Mouse (Mus musculus): ENCODE measurements at regions not wholly inside any gene's neighbourhood (a gene's known extent, or its start where the extent isn't known, plus 50 kb on each side); places are given as distances from the start of the nearest gene placed in this dataset.

- no peaks in the 10 kb centered on the region for H3K9me3 ChIP-seq
- no peak overlapping the region for H3K4me2 ChIP-seq
- no peak for ATAC-seq (replicated peaks)
- no peaks in the 10 kb centered on the region for H3K27me3 ChIP-seq (replicated peaks)
- H3K36me3 ChIP-seq (replicated peaks) = no peaks in the 10 kb centered on the region
- no peak overlapping the region for H3K4me3 ChIP-seq
- H3K27ac ChIP-seq = no peak overlapping the region
- H3K4me1 ChIP-seq = no peaks in the 10 kb centered on the region
- 76% methylated on average over 1 of the region's 1 CpGs for WGBS
- H3K9ac ChIP-seq = no peak overlapping the region
Measured at GRCm38 (mm10) chr4:30583417-30583816, 1380.5 kb upstream of the Map3k7 start.

- ATAC-seq (replicated peaks) = 0 out of 2 replicates have a peak, but pooled peaks have one; percentile 48
- 15% methylated on average over 3 of the region's 3 CpGs for WGBS
- Histone ChIP-seq H3K9me3 (no peaks in the 10 kb centered on the region), H3K4me3 (no peak overlapping the region), H3K4me1 (no peaks in the 10 kb centered on the region), H3K4me2 (no peak overlapping the region), H3K27ac (no peak overlapping the region), H3K27me3 (replicated peaks) (no peaks in the 10 kb centered on the region), H3K9ac (no peak overlapping the region), H3K36me3 (replicated peaks) (no peaks in the 10 kb centered on the region)
Measured at GRCm38 (mm10) chr4:30608858-30609257, 1355.0 kb upstream of the Map3k7 start.

DNA sequence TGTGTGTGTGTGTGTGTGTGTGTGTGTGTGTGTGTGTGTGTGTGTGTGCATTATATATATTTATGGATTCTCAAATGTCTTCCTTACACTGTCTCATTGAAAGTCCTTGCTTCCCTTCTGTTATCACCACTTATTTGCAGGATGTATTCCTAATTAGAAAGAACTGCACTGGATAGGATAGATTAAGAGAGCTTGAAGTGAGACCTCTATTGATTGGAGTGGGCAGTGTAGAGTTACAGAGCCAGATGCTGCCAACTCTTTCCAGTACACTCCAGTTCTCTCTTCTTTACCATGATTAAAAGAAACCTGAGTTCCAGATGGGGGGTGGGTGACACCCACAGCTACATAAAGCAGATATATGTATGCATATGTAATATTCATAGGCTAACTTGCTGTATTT lies 1354.1 kb upstream of the Map3k7 start:
- Histone ChIP-seq H3K9me3 (no peaks in the 10 kb centered on the region), H3K9ac (no peak overlapping the region), H3K27ac (no peak overlapping the region), H3K4me1 (no peaks in the 10 kb centered on the region), H3K27me3 (replicated peaks) (no peaks in the 10 kb centered on the region), H3K4me2 (no peak overlapping the region), H3K36me3 (replicated peaks) (no peaks in the 10 kb centered on the region), H3K4me3 (no peak overlapping the region)
- ATAC-seq (replicated peaks) = no peak

- Histone ChIP-seq H3K27ac (no peak overlapping the region), H3K4me2 (no peak overlapping the region), H3K27me3 (replicated peaks) (no peaks in the 10 kb centered on the region), H3K36me3 (replicated peaks) (no peaks in the 10 kb centered on the region), H3K4me1 (no peaks in the 10 kb centered on the region), H3K4me3 (no peak overlapping the region), H3K9ac (no peak overlapping the region), H3K9me3 (no peaks in the 10 kb centered on the region)
- WGBS = 76% methylated on average over 3 of the region's 3 CpGs
- no peak for ATAC-seq (replicated peaks)
Measured at GRCm38 (mm10) chr4:30610454-30610853, 1353.4 kb upstream of the Map3k7 start.
